ENCODE assay signal across 31 mouse cellular contexts in the genomic region with DNA sequence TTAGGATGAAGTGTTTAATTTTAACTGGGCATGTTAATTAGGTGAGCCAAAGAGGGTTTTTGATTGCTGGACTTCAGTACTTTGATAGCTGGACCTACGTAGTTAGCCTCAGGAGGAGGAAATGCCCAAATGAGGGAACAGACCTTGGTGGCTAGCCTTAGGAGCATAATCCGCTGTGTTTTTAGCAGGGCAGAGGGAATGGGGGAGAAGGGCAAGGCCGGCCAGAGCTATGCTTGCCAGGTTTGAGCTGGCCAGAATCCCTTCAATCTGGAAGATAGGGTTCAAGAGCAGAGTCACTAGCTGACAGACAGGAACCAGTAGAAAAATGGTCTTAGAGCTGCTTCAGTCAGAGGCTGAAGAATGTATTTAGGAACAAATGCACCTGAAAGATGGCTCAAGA. TPM values are rescaled to one million over a fixed set of nuclear protein-coding genes. Genes with fewer than 3 reads are reported as not detected.
DNase-seq lines count a peak whose midpoint lies in the region; ATAC-seq and TF ChIP-seq lines count a peak whose summit lies in the region.
"Had no signal": no experiment of that assay in that cellular context is flagged by ENCODE, and none has a peak within 500 bp of the region (broad histone marks: within the 10 kb centered on the region; RNA-seq: fewer than 3 reads in every experiment).

No protein-coding gene starts in this region.

- 61% methylated on average over 3 of the region's 3 CpGs for WGBS in liver, adult 2 months
- WGBS in liver, embryonic 12.5 days (ENCODE audit: insufficient replicate concordance): 71% methylated on average over 3 of the region's 3 CpGs

- no peaks in the 10 kb centered on the region for H3K4me1 ChIP-seq in liver, adult 2 months (ENCODE audit: control insufficient read depth, insufficient read depth, low read length)
- no peaks in the 10 kb centered on the region for H3K4me1 ChIP-seq in liver, embryonic 12.5 days
- H3K4me1 ChIP-seq: heart, embryonic 10.5 days; heart, embryonic 13.5 days; hindbrain, embryonic 12.5 days; hindbrain, embryonic 15.5 days had no signal

- no peak for TF ChIP-seq CTCF in liver, adult 2 months (IDR thresholded peaks at IDR 0.05; ENCODE audit: low read depth, low read length)

- no peaks in the 10 kb centered on the region for H3K27me3 ChIP-seq in liver, adult 2 months (ENCODE audit: control insufficient read depth, insufficient read depth, low read length)
- no peaks in the 10 kb centered on the region for H3K27me3 ChIP-seq in liver, embryonic 12.5 days (replicated peaks)
- H3K27me3 ChIP-seq: forebrain, embryonic 13.5 days; heart, embryonic 13.5 days; hindbrain, embryonic 12.5 days; hindbrain, embryonic 15.5 days had no signal

- DNase-seq in adrenal gland, adult (ENCODE audit: inconsistent age in 2 of 2, low spot score in 1 of 2): peak; percentile 44 to 69
- no peak for DNase-seq in adrenal gland, postnatal 25 days
- peak; percentile 63 for DNase-seq in liver, adult 2 months (ENCODE audit: extremely low read depth, low read depth, low spot score)
- DNase-seq in ovary, postnatal 36 days (ENCODE audit: low spot score): peak; percentile 11
- no peak for DNase-seq in ovary, postnatal 10 days (ENCODE audit: low spot score)
- DNase-seq in layer of hippocampus, postnatal 25 days (ENCODE audit: extremely low spot score in 1 of 2, low spot score in 1 of 2): no peak
- DNase-seq in left cerebral cortex, adult 9 months (ENCODE audit: low spot score in 2 of 2): no peak
- DNase-seq: cerebellum, adult 18-20 months; cerebellum, adult 9-10 months; cerebellum, postnatal 14 days; gastrocnemius, postnatal 10 days; gastrocnemius, postnatal 36 days; heart, adult 2 months had no signal

- ATAC-seq in liver, embryonic 12.5 days: no peak
- ATAC-seq: activated CD4-positive, CD25-positive, alpha-beta regulatory T cell, adult 4 months; forebrain, embryonic 13.5 days; forebrain, embryonic 16.5 days had no signal

- H3K4me2 ChIP-seq in liver, embryonic 12.5 days: no peak overlapping the region
- H3K4me2 ChIP-seq: forebrain, embryonic 13.5 days; heart, embryonic 13.5 days; hindbrain, embryonic 12.5 days; hindbrain, embryonic 15.5 days had no signal

- H3K79me2 ChIP-seq in liver, adult 2 months (ENCODE audit: control insufficient read depth, insufficient read depth, low read length): no peaks in the 10 kb centered on the region

- no peak for TF ChIP-seq POLR2A in liver, adult 2 months (IDR thresholded peaks at IDR 0.05; ENCODE audit: extremely low read depth, insufficient read depth, low read length)

- no peak overlapping the region for H3K27ac ChIP-seq in liver, adult 2 months (replicated peaks; ENCODE audit: insufficient read depth, low read depth, low read length)
- no peak overlapping the region for H3K27ac ChIP-seq in liver, embryonic 12.5 days
- H3K27ac ChIP-seq: forebrain, embryonic 10.5 days; forebrain, embryonic 13.5 days; heart, adult 2 months; heart, embryonic 10.5 days; heart, embryonic 13.5 days; hindbrain, embryonic 12.5 days; hindbrain, embryonic 15.5 days had no signal

- no peaks in the 10 kb centered on the region for H3K9me3 ChIP-seq in liver, embryonic 12.5 days (replicated peaks)
- H3K9me3 ChIP-seq: forebrain, embryonic 10.5 days; forebrain, embryonic 13.5 days; heart, embryonic 10.5 days; heart, embryonic 13.5 days; hindbrain, embryonic 12.5 days; hindbrain, embryonic 15.5 days had no signal

- no peaks in the 10 kb centered on the region for H3K36me3 ChIP-seq in liver, adult 2 months (ENCODE audit: control insufficient read depth, insufficient read depth, low read length)
- no peaks in the 10 kb centered on the region for H3K36me3 ChIP-seq in liver, embryonic 12.5 days
- H3K36me3 ChIP-seq: forebrain, embryonic 10.5 days; heart, embryonic 10.5 days; heart, embryonic 13.5 days; hindbrain, embryonic 12.5 days; hindbrain, embryonic 15.5 days had no signal

- no peak overlapping the region for H3K9ac ChIP-seq in liver, adult 2 months (ENCODE audit: low read depth, low read length)
- H3K9ac ChIP-seq in liver, embryonic 12.5 days: no peak overlapping the region
- H3K9ac ChIP-seq: forebrain, embryonic 13.5 days; heart, embryonic 13.5 days; hindbrain, embryonic 12.5 days; hindbrain, embryonic 15.5 days had no signal

- no peak overlapping the region for H3K4me3 ChIP-seq in liver, adult 2 months (ENCODE audit: insufficient read depth, low read depth, low read length)
- no peak overlapping the region for H3K4me3 ChIP-seq in liver, embryonic 12.5 days
- H3K4me3 ChIP-seq: forebrain, embryonic 10.5 days; forebrain, embryonic 13.5 days; heart, adult 2 months; heart, embryonic 10.5 days; heart, embryonic 13.5 days; hindbrain, embryonic 12.5 days; hindbrain, embryonic 15.5 days had no signal

RNA-seq across cellular contexts. Expression of gene Il17a, which starts 26.9 kb away (rescaled TPM):
- not detected in 2 replicates for total RNA-seq in adrenal gland, postnatal 25 days (2021)
- not detected in 2 replicates for total RNA-seq in liver, adult 2 months (2014; rRNA removed)
- not detected in 2 replicates for polyA plus RNA-seq in liver, adult 2 months (2012; rRNA removed)
- polyA plus RNA-seq in liver, embryonic 12.5 days (2016; fragmentation: Nextera tagmentation; extraction: Ambion mirVana): not detected in 2 replicates
- not detected for total RNA-seq in layer of hippocampus, postnatal 25 days (2021)
- total RNA-seq: ES-E14; gastrocnemius, adult 18-20 months; gastrocnemius, postnatal 10 days; gastrocnemius, postnatal 36 days; granulocyte monocyte progenitor cell, adult 5-6 weeks; heart, adult 2 months; heart, postnatal 25 days; hematopoietic stem cell, adult 5-6 weeks had no signal
- polyA plus RNA-seq: activated CD4-positive, CD25-positive, alpha-beta regulatory T cell, adult 4 months; embryonic facial prominence, embryonic 11.5 days; embryonic facial prominence, embryonic 14.5 days; forebrain, embryonic 10.5 days; forebrain, embryonic 13.5 days; forebrain, embryonic 16.5 days; heart, adult 2 months; heart, embryonic 10.5 days; heart, embryonic 13.5 days; heart, embryonic 16.5 days; hindbrain, embryonic 12.5 days; hindbrain, embryonic 15.5 days; intestine, embryonic 14.5 days had no signal

RNA-seq across cellular contexts. Expression of gene Il17f, which starts 32.8 kb away (rescaled TPM):
- not detected in 2 replicates for total RNA-seq in adrenal gland, postnatal 25 days (2021)
- total RNA-seq in liver, adult 2 months (2014; rRNA removed): not detected in 2 replicates
- polyA plus RNA-seq in liver, adult 2 months (2012; rRNA removed): not detected in 2 replicates
- polyA plus RNA-seq in liver, embryonic 12.5 days (2016; fragmentation: Nextera tagmentation; extraction: Ambion mirVana): 0.23 TPM in 1 of 2 replicates, not detected in the other
- total RNA-seq in layer of hippocampus, postnatal 25 days (2021): not detected
- total RNA-seq: gastrocnemius, adult 18-20 months; gastrocnemius, postnatal 36 days; granulocyte monocyte progenitor cell, adult 5-6 weeks; heart, adult 2 months; heart, postnatal 25 days; hematopoietic stem cell, adult 5-6 weeks had no signal
- polyA plus RNA-seq: activated CD4-positive, CD25-positive, alpha-beta regulatory T cell, adult 4 months; embryonic facial prominence, embryonic 11.5 days; embryonic facial prominence, embryonic 14.5 days; forebrain, embryonic 16.5 days; heart, adult 2 months; heart, embryonic 10.5 days; heart, embryonic 13.5 days; hindbrain, embryonic 15.5 days; intestine, embryonic 14.5 days had no signal

Comparison
In these comparisons a context has a peak if more than half of its experiments do, and no peak if none do; other contexts are left out.
1. DNase-seq: peak in adrenal gland, adult (2 of 2), liver, adult 2 months (single experiment) and ovary, postnatal 36 days (single experiment); none in adrenal gland, postnatal 25 days (single experiment), ovary, postnatal 10 days (single experiment), layer of hippocampus, postnatal 25 days (0 of 2) and left cerebral cortex, adult 9 months (0 of 2).